Mouse (Mus musculus) liver, embryonic 12.5 days (tissue): Measurements from ENCODE around the gene Slc22a23. TPM values are rescaled to one million over a fixed set of nuclear protein-coding genes. Genes with fewer than 3 reads are reported as not detected.

Source experiments
- ATAC-seq: fragments of 200-750 bp; cut with Nextera tagmentation; 2 replicates; pipeline ENCODE4 v1.8.0; 2017; ENCODE audit warnings: moderate number of reproducible peaks, mild to moderate bottlenecking, moderate library complexity
- H3K27ac ChIP-seq: fragments of 300-500 bp; sonication (generic); 2 replicates; pipeline ENCODE4 v1.5.1; 2016; ENCODE audit warnings: mild to moderate bottlenecking
- H3K27me3 ChIP-seq: fragments of 300-500 bp; sonication (generic); replicated peaks from 2 replicates; pipeline ENCODE4 v1.6.1; 2016; ENCODE audit warnings: mild to moderate bottlenecking, moderate library complexity
- H3K36me3 ChIP-seq: fragments of 300-500 bp; sonication (generic); 2 replicates; pipeline ENCODE4 v1.6.1; 2016; ENCODE audit warnings: mild to moderate bottlenecking, moderate library complexity
- H3K4me1 ChIP-seq: fragments of 300-500 bp; sonication (generic); 2 replicates; pipeline ENCODE4 v1.6.1; 2016
- H3K4me2 ChIP-seq: fragments of 300-500 bp; sonication (generic); 2 replicates; pipeline ENCODE4 v1.6.1; 2016; ENCODE audit warnings: mild to moderate bottlenecking, moderate library complexity
- H3K4me3 ChIP-seq: fragments of 300-500 bp; sonication (generic); 2 replicates; pipeline ENCODE4 v1.5.1; 2016; ENCODE audit warnings: mild to moderate bottlenecking, moderate library complexity
- H3K9ac ChIP-seq: fragments of 300-500 bp; sonication (generic); 2 replicates; pipeline ENCODE4 v1.6.1; 2016; ENCODE audit warnings: mild to moderate bottlenecking, moderate library complexity
- H3K9me3 ChIP-seq: fragments of 300-500 bp; sonication (generic); replicated peaks from 2 replicates; pipeline ENCODE4 v1.6.1; 2016; ENCODE audit warnings: mild to moderate bottlenecking, moderate library complexity
- WGBS: fragments of 180-500 bp; shearing (Covaris S2); methylation state at CpG from one replicate; pipeline ENCODE4 v1.1.7; 2016; ENCODE audit not compliant: insufficient replicate concordance; 5-methylcytosine and 5-hydroxymethylcytosine counted together
- polyA plus RNA-seq: library from polyadenylated mRNA; unstranded; fragments of >200 nt; fragmentation: Nextera tagmentation; extraction: Ambion mirVana; gene quantifications from 2 replicates; pipeline ENCODE4 v1.2.1, GENCODE M21; 2016

The Slc22a23 gene
- polyA plus RNA-seq, 1 experiment from 2014 or later = 13.8 TPM

GRCm38 (mm10) chr13:34294212-34294611, 50.8 kb downstream of the Slc22a23 start:
- no peaks in the 10 kb centered on the region for H3K27me3 ChIP-seq
- WGBS = 81% methylated on average over 4 of the region's 4 CpGs
- no peak overlapping the region for H3K9ac ChIP-seq
- no peak overlapping the region for H3K27ac ChIP-seq
- no peak overlapping the region for H3K4me3 ChIP-seq
- ATAC-seq = no peak
- no peak overlapping the region for H3K4me2 ChIP-seq
- peaks cover 84% of the 10 kb centered on the region for H3K36me3 ChIP-seq
- H3K9me3 ChIP-seq = no peaks in the 10 kb centered on the region
- H3K4me1 ChIP-seq = peaks cover 38% of the 10 kb centered on the region

- peak; percentile 46 for ATAC-seq
- Histone ChIP-seq H3K27me3 (no peaks in the 10 kb centered on the region), H3K9me3 (no peaks in the 10 kb centered on the region), H3K9ac (no peak overlapping the region), H3K4me1 (peaks cover 42% of the 10 kb centered on the region), H3K4me3 (no peak overlapping the region), H3K27ac (peak overlapping the region; percentile 5; the same call in 1 of the 2 replicates), H3K4me2 (no peak overlapping the region), H3K36me3 (peaks cover 78% of the 10 kb centered on the region)
- 76% methylated on average over 2 of the region's 2 CpGs for WGBS
Observed at GRCm38 (mm10) chr13:34292042-34292441, 52.9 kb downstream of the Slc22a23 start.

- Histone ChIP-seq H3K27ac (no peak overlapping the region), H3K4me3 (no peak overlapping the region), H3K4me1 (peaks cover 53% of the 10 kb centered on the region), H3K27me3 (no peaks in the 10 kb centered on the region), H3K9me3 (no peaks in the 10 kb centered on the region), H3K4me2 (no peak overlapping the region), H3K36me3 (peaks cover 78% of the 10 kb centered on the region), H3K9ac (no peak overlapping the region)
- WGBS = 81% methylated on average over 1 of the region's 1 CpGs
- no peak for ATAC-seq
Observed at GRCm38 (mm10) chr13:34290346-34290745, 54.6 kb downstream of the Slc22a23 start.

GRCm38 (mm10) chr13:34289567-34289966, 55.4 kb downstream of the Slc22a23 start:
- Histone ChIP-seq H3K36me3 (peaks cover 84% of the 10 kb centered on the region), H3K27ac (peak overlapping the region; percentile 7)

GRCm38 (mm10) chr13:34288129-34288528, 56.9 kb downstream of the Slc22a23 start:
- peaks cover 55% of the 10 kb centered on the region for H3K4me1 ChIP-seq
- no peak overlapping the region for H3K4me3 ChIP-seq
- ATAC-seq = no peak
- WGBS = 82% methylated on average over 2 of the region's 2 CpGs
- no peaks in the 10 kb centered on the region for H3K27me3 ChIP-seq
- H3K9ac ChIP-seq = no peak overlapping the region
- H3K36me3 ChIP-seq = peaks cover 81% of the 10 kb centered on the region
- no peaks in the 10 kb centered on the region for H3K9me3 ChIP-seq
- no peak overlapping the region for H3K4me2 ChIP-seq
- peak overlapping the region; percentile 46 for H3K27ac ChIP-seq

More at GRCm38 (mm10) chr13:34289567-34289966, 55.4 kb downstream of the Slc22a23 start:
- Histone ChIP-seq H3K4me2 (no peak overlapping the region), H3K27me3 (no peaks in the 10 kb centered on the region), H3K4me3 (no peak overlapping the region), H3K4me1 (peaks cover 55% of the 10 kb centered on the region), H3K9ac (no peak overlapping the region), H3K9me3 (no peaks in the 10 kb centered on the region)
- WGBS = 95% methylated on average over 2 of the region's 2 CpGs
- ATAC-seq = no peak

GRCm38 (mm10) chr13:34287601-34288083, 57.3 kb downstream of the Slc22a23 start:
- peaks cover 55% of the 10 kb centered on the region for H3K4me1 ChIP-seq
- H3K9ac ChIP-seq = no peak overlapping the region
- H3K27me3 ChIP-seq = no peaks in the 10 kb centered on the region
- H3K36me3 ChIP-seq = peaks cover 76% of the 10 kb centered on the region
- H3K4me3 ChIP-seq = no peak overlapping the region
- ATAC-seq = peak; percentile 35; the same call in 1 of the 2 replicates
- no peak overlapping the region for H3K4me2 ChIP-seq
- 67% methylated on average over 9 of the region's 9 CpGs for WGBS
- H3K9me3 ChIP-seq = no peaks in the 10 kb centered on the region
- peak overlapping the region; percentile 46 for H3K27ac ChIP-seq

- H3K9me3 ChIP-seq = no peaks in the 10 kb centered on the region
- ATAC-seq = no peak
- H3K27me3 ChIP-seq = no peaks in the 10 kb centered on the region
- no peak overlapping the region for H3K27ac ChIP-seq
- H3K36me3 ChIP-seq = peaks cover 82% of the 10 kb centered on the region
- H3K4me1 ChIP-seq = peaks cover 65% of the 10 kb centered on the region
- H3K4me3 ChIP-seq = no peak overlapping the region
- no peak overlapping the region for H3K9ac ChIP-seq
- H3K4me2 ChIP-seq = no peak overlapping the region
- 78% methylated on average over 6 of the region's 6 CpGs for WGBS
Observed at GRCm38 (mm10) chr13:34281360-34281759, 63.6 kb downstream of the Slc22a23 start.

GRCm38 (mm10) chr13:34278759-34279270, 66.2 kb downstream of the Slc22a23 start:
- Histone ChIP-seq H3K27ac (no peak overlapping the region), H3K36me3 (peaks cover 81% of the 10 kb centered on the region), H3K4me2 (no peak overlapping the region), H3K9me3 (no peaks in the 10 kb centered on the region), H3K9ac (no peak overlapping the region), H3K4me1 (peaks cover 78% of the 10 kb centered on the region), H3K27me3 (no peaks in the 10 kb centered on the region), H3K4me3 (no peak overlapping the region)
- 84% methylated on average over 5 of the region's 5 CpGs for WGBS
- ATAC-seq = no peak

GRCm38 (mm10) chr13:34278288-34278701, 66.7 kb downstream of the Slc22a23 start:
- no peak overlapping the region for H3K9ac ChIP-seq
- WGBS = 53% methylated on average over 6 of the region's 6 CpGs
- no peaks in the 10 kb centered on the region for H3K9me3 ChIP-seq
- H3K27ac ChIP-seq = 0 out of 2 replicates have a peak overlapping the region, but pooled peaks have one; percentile 12
- H3K36me3 ChIP-seq = peaks cover 82% of the 10 kb centered on the region
- H3K4me1 ChIP-seq = peaks cover 83% of the 10 kb centered on the region
- no peak for ATAC-seq
- no peak overlapping the region for H3K4me3 ChIP-seq
- no peaks in the 10 kb centered on the region for H3K27me3 ChIP-seq
- H3K4me2 ChIP-seq = no peak overlapping the region

GRCm38 (mm10) chr13:34277611-34278010, 67.4 kb downstream of the Slc22a23 start:
- H3K4me3 ChIP-seq = no peak overlapping the region
- no peak for ATAC-seq
- WGBS = 94% methylated on average over 2 of the region's 2 CpGs
- no peak overlapping the region for H3K27ac ChIP-seq
- no peak overlapping the region for H3K4me2 ChIP-seq
- H3K4me1 ChIP-seq = peaks cover 90% of the 10 kb centered on the region
- peaks cover 82% of the 10 kb centered on the region for H3K36me3 ChIP-seq
- no peak overlapping the region for H3K9ac ChIP-seq
- H3K9me3 ChIP-seq = no peaks in the 10 kb centered on the region
- no peaks in the 10 kb centered on the region for H3K27me3 ChIP-seq

GRCm38 (mm10) chr13:34277001-34277400, 68.0 kb downstream of the Slc22a23 start:
- peak overlapping the region; percentile 42; the same call in 1 of the 2 replicates for H3K27ac ChIP-seq
- peaks cover 96% of the 10 kb centered on the region for H3K4me1 ChIP-seq
- no peak overlapping the region for H3K4me3 ChIP-seq

GRCm38 (mm10) chr13:34274890-34275289, 70.1 kb downstream of the Slc22a23 start:
- 23% methylated on average over 1 of the region's 1 CpGs for WGBS

More at GRCm38 (mm10) chr13:34277001-34277400, 68.0 kb downstream of the Slc22a23 start:
- Histone ChIP-seq H3K4me2 (no peak overlapping the region), H3K9me3 (no peaks in the 10 kb centered on the region), H3K9ac (no peak overlapping the region), H3K36me3 (peaks cover 78% of the 10 kb centered on the region), H3K27me3 (no peaks in the 10 kb centered on the region)
- no peak for ATAC-seq
- WGBS = 73% methylated on average over 3 of the region's 3 CpGs

More at GRCm38 (mm10) chr13:34274890-34275289, 70.1 kb downstream of the Slc22a23 start:
- Histone ChIP-seq H3K36me3 (peaks cover 72% of the 10 kb centered on the region), H3K4me2 (peak overlapping the region; percentile 38), H3K4me3 (no peak overlapping the region), H3K27me3 (no peaks in the 10 kb centered on the region), H3K4me1 (peaks cover 98% of the 10 kb centered on the region), H3K9me3 (no peaks in the 10 kb centered on the region), H3K27ac (peak overlapping the region; percentile 69), H3K9ac (no peak overlapping the region)
- peak; percentile 70 for ATAC-seq
